Mouse (Mus musculus) embryonic facial prominence, embryonic 15.5 days (tissue): ENCODE measurements around the gene Smim20. TPM values are rescaled to one million over a fixed set of nuclear protein-coding genes. Genes with fewer than 3 reads are reported as not detected.

ENCODE experiments used
- ATAC-seq: fragments of 200-750 bp; cut with Nextera tagmentation; 2 replicates; pipeline ENCODE4 v1.8.0; 2017; ENCODE audit warnings: low read depth, moderate TSS enrichment; ENCODE audit not compliant: insufficient number of reproducible peaks, low FRiP score, low TSS enrichment
- H3K27ac ChIP-seq: fragments of 300-500 bp; sonication (generic); replicated peaks from 2 replicates; pipeline ENCODE4 v1.5.1; 2015; ENCODE audit warnings: mild to moderate bottlenecking, inconsistent platforms
- H3K27me3 ChIP-seq: fragments of 300-500 bp; sonication (generic); 2 replicates; pipeline ENCODE4 v1.6.1; 2015; ENCODE audit warnings: inconsistent platforms
- H3K36me3 ChIP-seq: fragments of 300-500 bp; sonication (generic); 2 replicates; pipeline ENCODE4 v1.6.1; 2015; ENCODE audit warnings: mild to moderate bottlenecking, inconsistent platforms
- H3K4me1 ChIP-seq: fragments of 300-500 bp; sonication (generic); 2 replicates; pipeline ENCODE4 v1.6.1; 2015; ENCODE audit warnings: inconsistent platforms
- H3K4me2 ChIP-seq: fragments of 300-500 bp; sonication (generic); replicated peaks from 2 replicates; pipeline ENCODE4 v1.6.1; 2015; ENCODE audit warnings: mild to moderate bottlenecking, inconsistent platforms
- H3K4me3 ChIP-seq: fragments of 300-500 bp; sonication (generic); replicated peaks from 2 replicates; pipeline ENCODE4 v1.5.1; 2015; ENCODE audit warnings: mild to moderate bottlenecking, inconsistent platforms
- H3K9ac ChIP-seq: fragments of 300-500 bp; sonication (generic); 2 replicates; pipeline ENCODE4 v1.6.1; 2015; ENCODE audit warnings: inconsistent platforms
- H3K9me3 ChIP-seq: fragments of 300-500 bp; sonication (generic); replicated peaks from 2 replicates; pipeline ENCODE4 v1.6.1; 2016; ENCODE audit warnings: inconsistent platforms
- WGBS: fragments of 180-500 bp; shearing (Covaris S2); methylation state at CpG from one replicate; pipeline ENCODE4 v1.1.7; 2015; 5-methylcytosine and 5-hydroxymethylcytosine counted together
- polyA plus RNA-seq: library from polyadenylated mRNA; unstranded; fragments of >200 nt; fragmentation: Nextera tagmentation; extraction: Ambion mirVana; gene quantifications from 2 replicates; pipeline ENCODE4 v1.2.1, GENCODE M21; 2015

Gene Smim20
- polyA plus RNA-seq, 1 experiment from 2014 or later, result 84.1 TPM

- no peaks in the 10 kb centered on the region for H3K27me3 ChIP-seq
- no peak overlapping the region for H3K4me2 ChIP-seq
- H3K36me3 ChIP-seq, result no peaks in the 10 kb centered on the region
- H3K4me3 ChIP-seq, result no peak overlapping the region
- H3K9me3 ChIP-seq, result no peaks in the 10 kb centered on the region
- H3K4me1 ChIP-seq, result no peaks in the 10 kb centered on the region
- no peak overlapping the region for H3K27ac ChIP-seq
- ATAC-seq, result no peak
- WGBS, result 74% methylated on average over 7 of the region's 7 CpGs
- no peak overlapping the region for H3K9ac ChIP-seq
Observed at GRCm38 (mm10) chr5:53242865-53243499, 23.9 kb upstream of the Smim20 start.

- H3K27me3 ChIP-seq, result no peaks in the 10 kb centered on the region
- ATAC-seq, result no peak
- H3K4me3 ChIP-seq, result no peak overlapping the region
- no peaks in the 10 kb centered on the region for H3K36me3 ChIP-seq
- H3K4me1 ChIP-seq, result no peaks in the 10 kb centered on the region
- H3K9ac ChIP-seq, result no peak overlapping the region
- 84% methylated on average over 10 of the region's 10 CpGs for WGBS
- H3K4me2 ChIP-seq, result no peak overlapping the region
- H3K9me3 ChIP-seq, result no peaks in the 10 kb centered on the region
- no peak overlapping the region for H3K27ac ChIP-seq
Observed at GRCm38 (mm10) chr5:53243933-53244332, 22.9 kb upstream of the Smim20 start.

GRCm38 (mm10) chr5:53248499-53248898, 18.4 kb upstream of the Smim20 start:
- no peak for ATAC-seq
- Histone ChIP-seq H3K36me3 (no peaks in the 10 kb centered on the region), H3K9ac (no peak overlapping the region), H3K4me1 (no peaks in the 10 kb centered on the region), H3K9me3 (no peaks in the 10 kb centered on the region), H3K4me2 (no peak overlapping the region), H3K27ac (no peak overlapping the region), H3K27me3 (peaks cover 11% of the 10 kb centered on the region), H3K4me3 (no peak overlapping the region)
- 77% methylated on average over 11 of the region's 11 CpGs for WGBS

- ATAC-seq, result 0 out of 2 replicates have a peak, but pooled peaks have one; percentile 41
- Histone ChIP-seq H3K9me3 (no peaks in the 10 kb centered on the region), H3K4me1 (no peaks in the 10 kb centered on the region), H3K27me3 (peaks cover 17% of the 10 kb centered on the region), H3K4me3 (no peak overlapping the region), H3K4me2 (no peak overlapping the region), H3K36me3 (no peaks in the 10 kb centered on the region), H3K27ac (no peak overlapping the region), H3K9ac (no peak overlapping the region)
- WGBS, result 73% methylated on average over 4 of the region's 4 CpGs
Observed at GRCm38 (mm10) chr5:53249431-53250061, 17.3 kb upstream of the Smim20 start.

GRCm38 (mm10) chr5:53254154-53254553, 12.7 kb upstream of the Smim20 start:
- ATAC-seq, result no peak
- WGBS, result 90% methylated on average over 5 of the region's 5 CpGs

GRCm38 (mm10) chr5:53254821-53255220, 12.1 kb upstream of the Smim20 start:
- Histone ChIP-seq H3K27me3 (peaks cover 31% of the 10 kb centered on the region), H3K36me3 (no peaks in the 10 kb centered on the region), H3K4me1 (peaks cover 12% of the 10 kb centered on the region), H3K4me3 (no peak overlapping the region), H3K9ac (no peak overlapping the region), H3K27ac (no peak overlapping the region), H3K9me3 (no peaks in the 10 kb centered on the region), H3K4me2 (no peak overlapping the region)
- 42% methylated on average over 3 of the region's 3 CpGs for WGBS
- ATAC-seq, result no peak

More at GRCm38 (mm10) chr5:53254154-53254553, 12.7 kb upstream of the Smim20 start:
- no peak overlapping the region for H3K9ac ChIP-seq
- H3K4me2 ChIP-seq, result no peak overlapping the region
- no peaks in the 10 kb centered on the region for H3K9me3 ChIP-seq
- no peak overlapping the region for H3K27ac ChIP-seq
- H3K4me1 ChIP-seq, result peaks cover 12% of the 10 kb centered on the region
- H3K27me3 ChIP-seq, result peaks cover 31% of the 10 kb centered on the region
- no peak overlapping the region for H3K4me3 ChIP-seq
- H3K36me3 ChIP-seq, result no peaks in the 10 kb centered on the region

- H3K27ac ChIP-seq, result no peak overlapping the region
- peak overlapping the region; percentile 65 for H3K4me2 ChIP-seq
- 2% methylated on average over 29 of the region's 29 CpGs for WGBS
- peak overlapping the region; percentile 31 for H3K9ac ChIP-seq
- peaks cover 12% of the 10 kb centered on the region for H3K4me1 ChIP-seq
- no peaks in the 10 kb centered on the region for H3K9me3 ChIP-seq
- peaks cover 20% of the 10 kb centered on the region for H3K27me3 ChIP-seq
- no peaks in the 10 kb centered on the region for H3K36me3 ChIP-seq
- ATAC-seq, result 0 out of 2 replicates have a peak, but pooled peaks have one; percentile 30
- H3K4me3 ChIP-seq, result peak overlapping the region; percentile 35
Observed at GRCm38 (mm10) chr5:53258038-53258786, 8.7 kb upstream of the Smim20 start.

GRCm38 (mm10) chr5:53259894-53260293, 7.0 kb upstream of the Smim20 start:
- WGBS, result 48% methylated on average over 5 of the region's 5 CpGs

GRCm38 (mm10) chr5:53261999-53262398, 4.9 kb upstream of the Smim20 start:
- Histone ChIP-seq H3K36me3 (no peaks in the 10 kb centered on the region), H3K27ac (no peak overlapping the region), H3K27me3 (peaks cover 10% of the 10 kb centered on the region), H3K4me1 (peaks cover 19% of the 10 kb centered on the region), H3K9ac (no peak overlapping the region), H3K4me2 (no peak overlapping the region), H3K4me3 (no peak overlapping the region), H3K9me3 (no peaks in the 10 kb centered on the region)
- 74% methylated on average over 10 of the region's 10 CpGs for WGBS
- ATAC-seq, result no peak

More at GRCm38 (mm10) chr5:53259894-53260293, 7.0 kb upstream of the Smim20 start:
- H3K4me1 ChIP-seq, result peaks cover 12% of the 10 kb centered on the region
- H3K27ac ChIP-seq, result no peak overlapping the region
- no peaks in the 10 kb centered on the region for H3K36me3 ChIP-seq
- H3K4me2 ChIP-seq, result no peak overlapping the region
- H3K27me3 ChIP-seq, result peaks cover 14% of the 10 kb centered on the region
- H3K4me3 ChIP-seq, result no peak overlapping the region
- no peaks in the 10 kb centered on the region for H3K9me3 ChIP-seq
- ATAC-seq, result no peak
- H3K9ac ChIP-seq, result no peak overlapping the region

- Histone ChIP-seq H3K36me3 (no peaks in the 10 kb centered on the region), H3K9ac (no peak overlapping the region), H3K4me2 (no peak overlapping the region), H3K4me1 (peaks cover 24% of the 10 kb centered on the region), H3K27ac (no peak overlapping the region), H3K4me3 (no peak overlapping the region), H3K27me3 (peaks cover 2% of the 10 kb centered on the region), H3K9me3 (no peaks in the 10 kb centered on the region)
- WGBS, result 69% methylated on average over 5 of the region's 5 CpGs
- ATAC-seq, result no peak
Observed at GRCm38 (mm10) chr5:53264061-53264460, 2.8 kb upstream of the Smim20 start.

GRCm38 (mm10) chr5:53265740-53266139, 1.1 kb upstream of the Smim20 start:
- no peaks in the 10 kb centered on the region for H3K36me3 ChIP-seq
- H3K27me3 ChIP-seq, result no peaks in the 10 kb centered on the region
- WGBS, result 76% methylated on average over 12 of the region's 12 CpGs
- H3K4me1 ChIP-seq, result peaks cover 24% of the 10 kb centered on the region
- no peaks in the 10 kb centered on the region for H3K9me3 ChIP-seq
- H3K4me3 ChIP-seq, result no peak overlapping the region
- no peak for ATAC-seq
- no peak overlapping the region for H3K27ac ChIP-seq
- H3K9ac ChIP-seq, result no peak overlapping the region
- H3K4me2 ChIP-seq, result no peak overlapping the region
